Mouse (Mus musculus): ENCODE measurements around the gene Mpnd. TPM values are rescaled to one million over a fixed set of nuclear protein-coding genes. Genes with fewer than 3 reads are reported as not detected.
"Not testable (repeated sequence)": the region's sequence is repeated elsewhere in the genome, so short reads cannot be mapped to it uniquely, and the experiment has no call there.

Mpnd gene
- polyA plus RNA-seq, 1 experiment from 2014 or later = 62.1 TPM

DNA sequence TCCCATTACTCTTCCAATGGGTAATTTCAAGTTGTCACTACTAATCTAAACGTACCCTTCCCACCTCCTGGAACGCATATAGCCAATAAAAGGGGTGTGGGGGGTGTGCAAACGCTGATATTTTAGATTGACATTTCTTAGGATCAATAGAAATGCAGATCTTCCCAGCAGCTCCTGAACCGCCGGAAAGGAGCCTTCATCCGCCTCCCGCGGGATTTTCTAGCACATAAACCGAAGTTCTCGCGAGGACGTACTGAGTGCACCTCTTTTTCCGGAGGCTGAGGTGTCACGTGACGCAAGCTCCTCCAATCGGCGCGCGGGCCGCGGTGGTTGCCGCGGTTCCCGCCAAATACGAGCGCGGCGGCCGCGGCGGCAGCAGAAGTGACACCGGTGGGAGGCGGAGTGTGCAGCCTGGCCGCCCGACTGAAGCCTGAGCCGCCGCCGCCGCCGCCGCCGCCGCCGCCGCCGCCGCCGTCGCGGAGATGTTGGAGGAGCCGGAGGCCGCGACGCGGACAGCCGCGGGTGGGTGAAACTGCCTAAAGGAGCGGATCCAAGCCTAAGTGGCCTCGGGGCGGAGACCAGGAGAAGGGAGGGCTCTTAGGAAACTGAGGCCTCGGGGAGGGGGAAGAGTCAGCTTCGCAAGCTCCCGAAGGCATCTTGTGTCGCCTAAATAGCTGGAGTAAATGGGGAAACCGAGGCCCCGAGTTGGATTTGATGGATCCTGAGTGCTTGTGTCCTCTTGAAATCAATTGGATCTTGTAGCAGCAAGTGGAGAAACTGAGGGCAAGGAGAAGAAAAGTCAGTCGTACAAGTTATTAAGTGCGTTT, 34.7 kb downstream of the Mpnd start, which contains the start of gene Chaf1a:
Gene Chaf1a (plus strand): TSS at position 410 of the 827 bp plus-strand sequence.
- peak within 1 kb of the TSS; percentile 95 for H3K9ac ChIP-seq
- peak; percentile 68 for ATAC-seq (ENCODE audit: extremely low read depth, insufficient number of reproducible peaks, low FRiP score, low TSS enrichment)
- no peaks in the 10 kb centered on the region for H3K27me3 ChIP-seq (replicated peaks)
- H3K4me3 ChIP-seq = peak within 1 kb of the TSS; percentile 88
- WGBS = under 1% methylated on average over 52 of the region's 68 CpGs
- peaks cover 22% of the 10 kb centered on the region for H3K36me3 ChIP-seq
- H3K4me1 ChIP-seq = peaks cover 26% of the 10 kb centered on the region
- no peaks in the 10 kb centered on the region for H3K9me3 ChIP-seq
- H3K4me2 ChIP-seq = peak within 1 kb of the TSS; percentile 93
- H3K27ac ChIP-seq (replicated peaks) = peak within 1 kb of the TSS; percentile 87

DNA sequence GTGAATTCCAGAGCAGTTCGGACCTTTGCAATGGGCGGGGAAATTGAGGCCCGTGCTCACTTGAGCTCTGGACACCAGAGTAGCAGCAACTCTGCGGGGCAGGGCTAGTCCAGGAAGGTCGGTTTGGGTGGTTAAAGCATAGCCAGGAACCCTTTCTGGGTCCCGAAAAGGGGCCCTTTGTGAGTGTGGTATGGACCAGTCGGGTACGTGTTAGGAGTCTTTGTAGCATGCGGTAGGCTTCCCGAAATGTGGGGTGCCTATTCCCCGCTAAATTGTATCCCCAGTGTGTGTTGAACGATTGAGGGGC, 35.3 kb downstream of the Mpnd start:
- Histone ChIP-seq H3K4me2 (peak overlapping the region; percentile 93), H3K36me3 (peaks cover 27% of the 10 kb centered on the region), H3K27ac (replicated peaks) (peak overlapping the region; percentile 87), H3K9me3 (no peaks in the 10 kb centered on the region), H3K9ac (peak overlapping the region; percentile 95), H3K27me3 (replicated peaks) (no peaks in the 10 kb centered on the region), H3K4me1 (peaks cover 20% of the 10 kb centered on the region), H3K4me3 (peak overlapping the region; percentile 88)
- WGBS = 1% methylated on average over 12 of the region's 12 CpGs
- no peak for ATAC-seq (ENCODE audit: extremely low read depth, insufficient number of reproducible peaks, low FRiP score, low TSS enrichment)

GRCm38 (mm10) chr17:56051369-56051768, 45.9 kb downstream of the Mpnd start:
- WGBS = 90% methylated on average over 5 of the region's 5 CpGs
- 0 out of 2 replicates have a peak, but pooled peaks cover 7% of the 10 kb centered on the region for H3K4me1 ChIP-seq
- no peaks in the 10 kb centered on the region for H3K9me3 ChIP-seq
- no peak overlapping the region for H3K4me2 ChIP-seq
- H3K9ac ChIP-seq = no peak overlapping the region
- H3K4me3 ChIP-seq = no peak overlapping the region
- no peak for ATAC-seq (ENCODE audit: extremely low read depth, insufficient number of reproducible peaks, low FRiP score, low TSS enrichment)
- H3K27me3 ChIP-seq (replicated peaks) = no peaks in the 10 kb centered on the region
- H3K36me3 ChIP-seq = peaks cover 84% of the 10 kb centered on the region
- no peak overlapping the region for H3K27ac ChIP-seq (replicated peaks)

- Histone ChIP-seq H3K4me3 (no peak overlapping the region), H3K4me2 (no peak overlapping the region), H3K27ac (replicated peaks) (no peak overlapping the region), H3K36me3 (peaks cover 84% of the 10 kb centered on the region), H3K27me3 (replicated peaks) (no peaks in the 10 kb centered on the region), H3K9ac (no peak overlapping the region), H3K9me3 (no peaks in the 10 kb centered on the region), H3K4me1 (0 out of 2 replicates have a peak, but pooled peaks cover 7% of the 10 kb centered on the region)
- no peak for ATAC-seq (ENCODE audit: extremely low read depth, insufficient number of reproducible peaks, low FRiP score, low TSS enrichment)
Measured at GRCm38 (mm10) chr17:56054938-56055337, 49.4 kb downstream of the Mpnd start.

DNA sequence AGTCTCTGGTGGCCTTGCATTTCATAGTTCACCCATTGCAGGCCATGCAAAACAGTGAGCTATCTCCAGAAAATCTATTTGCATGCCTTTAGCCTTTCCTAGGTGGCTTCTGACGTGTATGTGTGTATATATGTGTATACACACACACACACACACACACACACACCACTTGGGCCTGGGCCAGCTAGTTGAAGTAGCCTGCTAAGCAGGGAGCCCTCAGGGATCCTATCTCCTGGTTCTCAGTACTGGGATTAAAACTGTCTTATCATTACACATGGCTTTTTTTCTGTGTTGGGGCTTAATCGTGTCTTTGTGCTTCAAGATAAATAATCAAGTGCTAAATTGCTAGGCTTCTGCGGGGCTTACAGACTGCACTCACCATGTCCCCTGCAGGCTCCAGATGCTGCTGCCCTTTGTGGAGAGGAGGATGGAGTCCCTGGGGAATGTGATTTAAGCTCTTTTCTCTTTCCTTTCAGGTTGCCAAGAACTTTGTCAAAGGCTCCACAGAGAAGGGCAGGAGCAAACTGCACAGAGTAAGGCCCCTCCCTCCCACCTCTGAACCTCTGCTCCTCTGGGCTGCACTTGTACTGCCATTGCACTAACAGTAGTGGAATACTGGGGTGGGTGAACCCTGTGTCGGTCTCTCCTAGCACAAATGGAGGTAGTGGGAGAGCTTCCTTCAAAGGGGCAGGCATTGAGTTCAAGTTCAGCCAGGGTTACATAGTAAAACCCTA, 50.6 kb downstream of the Mpnd start:
- no peaks in the 10 kb centered on the region for H3K27me3 ChIP-seq (replicated peaks)
- H3K4me1 ChIP-seq = 0 out of 2 replicates have a peak, but pooled peaks cover 7% of the 10 kb centered on the region
- H3K4me3 ChIP-seq = no peak overlapping the region
- no peak for ATAC-seq (ENCODE audit: extremely low read depth, insufficient number of reproducible peaks, low FRiP score, low TSS enrichment)
- 50% methylated on average over 4 of the region's 4 CpGs for WGBS
- no peak overlapping the region for H3K9ac ChIP-seq
- no peak overlapping the region for H3K27ac ChIP-seq (replicated peaks)
- peaks cover 84% of the 10 kb centered on the region for H3K36me3 ChIP-seq
- H3K4me2 ChIP-seq = no peak overlapping the region
- H3K9me3 ChIP-seq = no peaks in the 10 kb centered on the region

GRCm38 (mm10) chr17:56057381-56058120, 52.0 kb downstream of the Mpnd start:
- H3K27ac ChIP-seq (replicated peaks) = no peak overlapping the region
- 79% methylated on average over 11 of the region's 11 CpGs for WGBS
- H3K36me3 ChIP-seq = peaks cover 85% of the 10 kb centered on the region
- no peaks in the 10 kb centered on the region for H3K27me3 ChIP-seq (replicated peaks)
- no peak overlapping the region for H3K4me2 ChIP-seq
- ATAC-seq (ENCODE audit: extremely low read depth, insufficient number of reproducible peaks, low FRiP score, low TSS enrichment) = no peak
- H3K4me1 ChIP-seq = 0 out of 2 replicates have a peak, but pooled peaks cover 7% of the 10 kb centered on the region
- H3K9ac ChIP-seq = no peak overlapping the region
- no peaks in the 10 kb centered on the region for H3K9me3 ChIP-seq
- no peak overlapping the region for H3K4me3 ChIP-seq

GRCm38 (mm10) chr17:56062081-56062480, 56.6 kb downstream of the Mpnd start:
- Histone ChIP-seq H3K27ac (replicated peaks) (no peak overlapping the region), H3K4me3 (no peak overlapping the region), H3K27me3 (replicated peaks) (no peaks in the 10 kb centered on the region), H3K36me3 (peaks cover 100% of the 10 kb centered on the region), H3K9ac (no peak overlapping the region), H3K4me2 (no peak overlapping the region), H3K4me1 (no peaks in the 10 kb centered on the region), H3K9me3 (no peaks in the 10 kb centered on the region)
- no peak for ATAC-seq (ENCODE audit: extremely low read depth, insufficient number of reproducible peaks, low FRiP score, low TSS enrichment)
- WGBS = 86% methylated on average over 7 of the region's 7 CpGs

DNA sequence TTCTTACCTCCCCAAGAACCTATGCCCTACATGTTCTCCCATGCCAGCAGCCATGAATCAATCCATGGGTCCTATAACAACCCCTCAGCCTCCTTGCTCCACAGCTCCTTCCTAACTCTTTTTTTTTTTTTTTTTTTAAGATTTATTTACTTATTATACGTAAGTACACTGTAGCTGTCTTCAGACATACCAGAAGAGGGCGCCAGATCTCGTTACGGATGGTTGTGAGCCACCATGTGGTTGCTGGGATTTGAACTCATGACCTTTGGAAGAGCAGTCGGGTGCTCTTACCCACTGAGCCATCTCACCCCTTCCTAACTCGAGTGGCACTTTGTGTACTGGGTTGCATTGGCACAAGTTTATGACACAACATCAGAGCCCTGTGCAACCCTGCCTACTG, 60.2 kb downstream of the Mpnd start:
- ATAC-seq (ENCODE audit: extremely low read depth, insufficient number of reproducible peaks, low FRiP score, low TSS enrichment); H3K4me1 ChIP-seq; H3K27ac ChIP-seq (replicated peaks); H3K27me3 ChIP-seq (replicated peaks); H3K9me3 ChIP-seq; H3K4me3 ChIP-seq; H3K4me2 ChIP-seq; H3K9ac ChIP-seq: not testable (repeated sequence)
- WGBS = 84% methylated on average over 6 of the region's 6 CpGs
- peaks cover 100% of the 10 kb centered on the region for H3K36me3 ChIP-seq

Other genes with a start within 250 kb of the Mpnd start
- gene Zfp119a, start 126.8 kb upstream of the Mpnd start, polyA plus RNA-seq (2015; fragmentation: Nextera tagmentation; extraction: Ambion mirVana) = 5.7 and 6.0 TPM in 2 replicates
- gene Zfp959, start 113.6 kb upstream of the Mpnd start, polyA plus RNA-seq (2015; fragmentation: Nextera tagmentation; extraction: Ambion mirVana) = 6.4 and 7.9 TPM in 2 replicates
- 3.6 and 4.3 TPM in 2 replicates for gene Zfp119b, start 56.2 kb upstream of the Mpnd start, polyA plus RNA-seq (2015; fragmentation: Nextera tagmentation; extraction: Ambion mirVana)
- gene Ebi3, start 53.1 kb upstream of the Mpnd start, polyA plus RNA-seq (2015; fragmentation: Nextera tagmentation; extraction: Ambion mirVana) = 0.34 and 1.3 TPM in 2 replicates
- gene Yju2, start 46.6 kb upstream of the Mpnd start, polyA plus RNA-seq (2015; fragmentation: Nextera tagmentation; extraction: Ambion mirVana) = 18.0 and 18.8 TPM in 2 replicates
- gene Shd, start 35.2 kb upstream of the Mpnd start, polyA plus RNA-seq (2015; fragmentation: Nextera tagmentation; extraction: Ambion mirVana) = 7.9 and 8.7 TPM in 2 replicates
- gene Fsd1, start 19.2 kb upstream of the Mpnd start, polyA plus RNA-seq (2015; fragmentation: Nextera tagmentation; extraction: Ambion mirVana) = 4.5 and 5.0 TPM in 2 replicates
- gene Stap2, start 127 bp upstream of the Mpnd start, polyA plus RNA-seq (2015; fragmentation: Nextera tagmentation; extraction: Ambion mirVana) = 11.9 and 14.6 TPM in 2 replicates
- 85.0 and 87.6 TPM in 2 replicates for gene Sh3gl1, start 30.9 kb downstream of the Mpnd start, polyA plus RNA-seq (2015; fragmentation: Nextera tagmentation; extraction: Ambion mirVana)
- gene Chaf1a, start 34.7 kb downstream of the Mpnd start, polyA plus RNA-seq (2015; fragmentation: Nextera tagmentation; extraction: Ambion mirVana) = 14.1 and 14.2 TPM in 2 replicates
- gene Ubxn6, start 69.3 kb downstream of the Mpnd start, polyA plus RNA-seq (2015; fragmentation: Nextera tagmentation; extraction: Ambion mirVana) = 37.8 and 44.2 TPM in 2 replicates
- 75.0 and 89.0 TPM in 2 replicates for gene Hdgfl2, start 73.9 kb downstream of the Mpnd start, polyA plus RNA-seq (2015; fragmentation: Nextera tagmentation; extraction: Ambion mirVana)
- 0.05 and 0.07 TPM in 2 replicates for gene Plin4, start 104.1 kb downstream of the Mpnd start, polyA plus RNA-seq (2015; fragmentation: Nextera tagmentation; extraction: Ambion mirVana)
- gene Plin5, start 111.9 kb downstream of the Mpnd start, polyA plus RNA-seq (2015; fragmentation: Nextera tagmentation; extraction: Ambion mirVana) = 0.19 and 0.47 TPM in 2 replicates
- gene Lrg1, start 116.3 kb downstream of the Mpnd start, polyA plus RNA-seq (2015; fragmentation: Nextera tagmentation; extraction: Ambion mirVana) = 0.27 TPM in 1 of 2 replicates, not detected in the other
- 0.55 and 0.59 TPM in 2 replicates for gene Sema6b, start 134.6 kb downstream of the Mpnd start, polyA plus RNA-seq (2015; fragmentation: Nextera tagmentation; extraction: Ambion mirVana)
- gene Tnfaip8l1, start 156.8 kb downstream of the Mpnd start, polyA plus RNA-seq (2015; fragmentation: Nextera tagmentation; extraction: Ambion mirVana) = 6.5 and 6.9 TPM in 2 replicates
- gene Mydgf, start 178.2 kb downstream of the Mpnd start, polyA plus RNA-seq (2015; fragmentation: Nextera tagmentation; extraction: Ambion mirVana) = 80.5 and 91.1 TPM in 2 replicates
- 21.8 and 22.4 TPM in 2 replicates for gene Dpp9, start 213.2 kb downstream of the Mpnd start, polyA plus RNA-seq (2015; fragmentation: Nextera tagmentation; extraction: Ambion mirVana)